Comparison of ENCODE assay signal across 19 mouse cellular contexts in the genomic region with DNA sequence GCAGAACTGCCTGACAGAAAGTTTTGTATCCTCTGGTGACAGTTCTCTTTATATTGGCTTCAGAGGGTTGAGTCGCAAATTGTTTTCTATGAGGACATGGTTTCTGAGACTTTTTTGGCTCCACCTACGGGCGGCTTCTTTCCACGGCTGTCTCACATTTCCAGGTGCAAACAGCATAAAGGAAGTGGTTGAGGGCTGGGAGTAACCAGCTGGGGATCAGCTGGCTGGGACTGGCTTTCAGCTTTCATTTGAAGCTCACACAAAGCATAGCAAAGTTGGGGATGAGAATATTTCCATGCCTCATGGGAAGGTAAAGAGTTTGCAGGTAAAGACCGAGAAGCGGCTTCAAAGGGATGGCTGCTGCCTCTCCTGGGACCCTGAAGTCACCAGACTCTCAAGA.
DNase-seq lines count a peak whose midpoint lies in the region; ATAC-seq lines count a peak whose summit lies in the region.
"Had no signal": no experiment of that assay in that cellular context is flagged by ENCODE, and none has a peak within 500 bp of the region (broad histone marks: within the 10 kb centered on the region; RNA-seq: fewer than 3 reads in every experiment).

No protein-coding gene starts in this region.

- H3K4me2 ChIP-seq in kidney, embryonic 16.5 days (replicated peaks; ENCODE audit: low read depth, low read length), result no peak overlapping the region

- ATAC-seq in frontal cortex, adult (ENCODE audit: low TSS enrichment), result peak; percentile 44
- peak; percentile 61 for ATAC-seq in CD4-positive, CD25-positive, alpha-beta regulatory T cell, adult 4 months
- ATAC-seq in kidney, embryonic 16.5 days (ENCODE audit: low FRiP score, low TSS enrichment), result no peak
- ATAC-seq: forebrain, embryonic 14.5 days; hindbrain, embryonic 16.5 days had no signal

- no peak for DNase-seq in frontal cortex, adult 2 months (ENCODE audit: extremely low spot score in 1 of 2, low spot score in 1 of 2)
- DNase-seq in induced T-regulatory cell, adult 2 months (ENCODE audit: low read depth), result peak; percentile 13
- DNase-seq in thymus, postnatal 10 days (ENCODE audit: low spot score in 2 of 2), result peak; percentile 79 to 86
- no peak for DNase-seq in gastrocnemius, postnatal 4 days (ENCODE audit: low spot score in 2 of 2)
- DNase-seq in forebrain, embryonic 10.5 days (ENCODE audit: extremely low spot score, low spot score), result no peak
- DNase-seq: adrenal gland, postnatal 10 days; cerebellum, postnatal 14 days; gastrocnemius, postnatal 36 days; kidney, adult 18-20 months; kidney, postnatal 10 days; midbrain, embryonic 14.5 days had no signal

- peaks cover 5% of the 10 kb centered on the region for H3K27me3 ChIP-seq in forebrain, embryonic 10.5 days (ENCODE audit: poor library complexity, severe bottlenecking)
- H3K27me3 ChIP-seq in kidney, embryonic 16.5 days (ENCODE audit: insufficient read depth, low read length), result no peaks in the 10 kb centered on the region

- H3K4me3 ChIP-seq in forebrain, embryonic 10.5 days, result no peak overlapping the region
- H3K4me3 ChIP-seq in kidney, embryonic 16.5 days (ENCODE audit: low read length), result no peak overlapping the region
- H3K4me3 ChIP-seq: heart, embryonic 10.5 days; layer of hippocampus, adult 2 months had no signal

- no peak overlapping the region for H3K27ac ChIP-seq in forebrain, embryonic 10.5 days
- no peak overlapping the region for H3K27ac ChIP-seq in kidney, embryonic 16.5 days (ENCODE audit: low read length)
- H3K27ac ChIP-seq: heart, embryonic 10.5 days; layer of hippocampus, adult 2 months; liver, embryonic 14.5 days had no signal

- peaks cover 4% of the 10 kb centered on the region for H3K4me1 ChIP-seq in forebrain, embryonic 10.5 days
- H3K4me1 ChIP-seq in kidney, embryonic 16.5 days (ENCODE audit: insufficient read depth, low read length), result no peaks in the 10 kb centered on the region

- whole genome bisulfite sequencing in forebrain, embryonic 10.5 days, result 87% methylated on average over 6 of the region's 6 CpGs
- 76% methylated on average over 6 of the region's 6 CpGs for WGBS in kidney, embryonic 16.5 days

- no peaks in the 10 kb centered on the region for H3K9me3 ChIP-seq in forebrain, embryonic 10.5 days
- H3K9me3 ChIP-seq in kidney, embryonic 16.5 days (ENCODE audit: low read length), result no peaks in the 10 kb centered on the region
- H3K9me3 ChIP-seq: heart, embryonic 10.5 days had no signal

- H3K9ac ChIP-seq in kidney, embryonic 16.5 days (replicated peaks; ENCODE audit: low read length), result no peak overlapping the region
- H3K9ac ChIP-seq: liver, embryonic 14.5 days had no signal

- H3K36me3 ChIP-seq in forebrain, embryonic 10.5 days (replicated peaks), result no peaks in the 10 kb centered on the region
- H3K36me3 ChIP-seq in kidney, embryonic 16.5 days (ENCODE audit: insufficient read depth, low read length), result no peaks in the 10 kb centered on the region
- H3K36me3 ChIP-seq: heart, embryonic 10.5 days had no signal

Comparison
In these comparisons a context has a peak if more than half of its experiments do, and no peak if none do; other contexts are left out.
1. DNase-seq: peak in induced T-regulatory cell, adult 2 months (single experiment) and thymus, postnatal 10 days (2 of 2); none in frontal cortex, adult 2 months (0 of 2), gastrocnemius, postnatal 4 days (0 of 2) and forebrain, embryonic 10.5 days (single experiment).